Mouse (Mus musculus) thymus, postnatal 36 days (tissue): ENCODE measurements around the gene B230217C12Rik.

Experiments
- DNase-seq, 2 experiments: peaks; one replicate each; pipeline ENCODE4 v3.0.0; 2022; ENCODE audit warnings: mixed read lengths in 2 of 2

The B230217C12Rik gene

DNA sequence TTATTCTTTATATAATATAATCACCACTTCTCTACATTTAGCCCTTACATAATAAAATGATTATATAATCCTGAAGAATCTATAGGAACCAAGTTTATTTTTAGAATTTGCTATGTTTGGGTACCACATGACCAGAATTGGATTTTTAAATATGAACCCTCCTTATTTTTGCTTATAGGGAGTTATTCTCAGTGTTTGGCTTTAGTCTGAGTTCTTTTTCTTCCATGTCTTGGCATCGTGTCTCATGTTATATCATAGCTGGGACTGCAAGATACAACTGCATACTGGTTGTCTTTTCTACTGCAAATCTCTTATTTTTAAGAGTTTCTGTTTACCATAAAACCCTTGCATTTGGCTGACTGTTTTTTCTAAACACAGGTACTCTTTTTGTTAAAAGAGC is 33.8 kb downstream of the B230217C12Rik start:
- DNase-seq = no peak

DNA sequence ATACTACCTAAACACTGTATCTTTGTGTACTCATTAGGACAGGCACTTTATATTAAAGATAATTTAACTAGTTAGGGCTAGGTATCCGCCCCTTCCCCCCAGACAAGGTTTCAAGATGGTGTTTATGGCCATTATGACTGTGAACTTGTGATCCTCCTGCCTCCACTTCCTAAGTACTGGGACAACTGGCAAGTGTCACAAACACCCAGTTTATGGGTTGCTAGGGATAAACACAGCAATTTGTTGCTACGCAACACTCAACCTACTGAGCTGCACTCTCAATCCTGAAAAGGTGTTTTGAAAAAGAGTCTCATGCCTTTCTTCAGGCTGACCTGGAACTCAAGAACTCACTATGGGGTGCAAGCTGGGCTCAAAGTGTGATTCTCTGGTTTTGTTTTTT is 36.8 kb downstream of the B230217C12Rik start:
- DNase-seq = no peak

DNA sequence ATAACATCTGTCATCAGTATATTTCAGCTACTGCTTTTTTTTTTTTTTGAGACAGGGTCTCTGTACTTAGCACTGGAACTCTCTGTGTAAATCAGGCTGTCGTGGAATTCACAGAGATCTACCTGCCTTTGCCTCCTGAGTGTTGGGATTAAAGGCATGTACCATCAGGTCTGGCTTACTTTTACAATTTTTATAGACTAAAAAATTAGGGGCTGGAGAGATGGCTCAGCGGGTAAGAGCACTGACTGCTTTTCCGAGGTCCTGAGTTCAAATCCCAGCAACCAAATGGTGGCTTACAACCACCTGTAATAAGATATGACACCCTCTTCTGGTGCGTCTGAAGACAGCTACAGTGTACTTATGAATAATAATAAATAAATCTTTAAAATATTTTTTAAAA is 39.8 kb downstream of the B230217C12Rik start:
- no peak for DNase-seq

- peak; percentile 86 to 90 for DNase-seq
Measured at GRCm38 (mm10) chr11:97883542-97883917, 43.0 kb downstream of the B230217C12Rik start.

DNA sequence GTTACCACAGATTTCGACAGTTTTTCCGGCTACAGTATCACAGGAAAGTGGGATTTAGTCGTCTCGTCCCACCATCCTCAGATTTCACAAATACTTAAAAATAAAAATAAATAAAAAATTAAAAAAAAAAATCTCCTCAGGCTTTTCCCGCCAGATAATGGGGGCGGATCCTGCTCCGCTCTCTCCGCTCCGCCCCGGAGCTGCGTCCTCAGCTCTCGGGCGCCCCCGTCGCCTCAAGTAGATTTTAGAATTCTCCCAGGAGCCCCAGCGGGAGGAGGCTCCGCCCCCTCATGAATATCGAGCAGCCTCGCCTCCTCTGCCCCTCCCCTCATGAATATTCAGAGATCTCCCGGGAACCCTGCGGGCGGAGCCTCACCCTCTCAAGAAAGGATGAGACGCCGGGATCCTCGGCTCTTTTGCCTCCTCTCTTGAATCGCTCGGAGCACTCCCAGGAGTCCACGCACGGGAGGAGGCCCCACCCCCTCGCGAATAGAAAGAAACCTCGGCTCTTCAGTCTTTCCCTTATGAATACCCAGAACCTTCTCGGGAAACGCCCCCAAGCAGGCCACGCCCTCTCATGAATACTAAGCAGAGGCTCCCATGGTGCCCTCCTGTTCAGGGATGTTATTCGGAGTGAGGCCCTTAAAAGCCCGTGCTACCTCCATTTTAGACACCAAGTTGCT is 43.5 kb downstream of the B230217C12Rik start, which contains the start of gene Fbxo47:
TSS of gene Fbxo47 (minus strand) at position 237 of the 683 bp plus-strand sequence.
- peak; percentile 96 to 97 for DNase-seq

DNA sequence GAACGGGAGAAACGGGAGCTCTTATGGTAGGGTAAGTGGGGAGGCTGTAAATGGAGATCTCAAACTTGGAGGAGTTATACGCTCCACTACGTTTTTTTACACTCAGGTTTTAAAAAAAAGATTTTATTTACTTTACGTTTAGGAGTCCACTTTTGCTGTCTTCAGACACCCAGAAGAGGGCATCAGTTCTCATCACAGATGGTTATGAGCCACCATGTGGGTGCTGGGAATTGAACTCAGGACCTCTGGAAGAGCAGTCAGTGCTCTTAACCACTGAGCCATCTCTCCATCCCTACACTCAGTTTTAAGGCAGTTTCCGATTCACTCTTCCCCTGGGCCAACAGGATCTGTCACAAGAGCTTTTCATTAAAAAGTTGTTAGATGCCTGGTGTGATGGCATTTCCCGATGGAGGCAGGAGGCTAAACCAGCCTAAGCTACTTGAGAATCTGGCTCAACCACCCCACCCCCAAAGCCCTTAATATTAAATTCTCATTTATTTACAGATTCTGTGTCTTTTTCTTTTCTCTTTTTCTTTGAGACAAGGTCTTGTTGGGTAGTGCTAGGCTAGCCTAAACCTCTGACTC is 44.1 kb downstream of the B230217C12Rik start:
- DNase-seq = no peak

DNA sequence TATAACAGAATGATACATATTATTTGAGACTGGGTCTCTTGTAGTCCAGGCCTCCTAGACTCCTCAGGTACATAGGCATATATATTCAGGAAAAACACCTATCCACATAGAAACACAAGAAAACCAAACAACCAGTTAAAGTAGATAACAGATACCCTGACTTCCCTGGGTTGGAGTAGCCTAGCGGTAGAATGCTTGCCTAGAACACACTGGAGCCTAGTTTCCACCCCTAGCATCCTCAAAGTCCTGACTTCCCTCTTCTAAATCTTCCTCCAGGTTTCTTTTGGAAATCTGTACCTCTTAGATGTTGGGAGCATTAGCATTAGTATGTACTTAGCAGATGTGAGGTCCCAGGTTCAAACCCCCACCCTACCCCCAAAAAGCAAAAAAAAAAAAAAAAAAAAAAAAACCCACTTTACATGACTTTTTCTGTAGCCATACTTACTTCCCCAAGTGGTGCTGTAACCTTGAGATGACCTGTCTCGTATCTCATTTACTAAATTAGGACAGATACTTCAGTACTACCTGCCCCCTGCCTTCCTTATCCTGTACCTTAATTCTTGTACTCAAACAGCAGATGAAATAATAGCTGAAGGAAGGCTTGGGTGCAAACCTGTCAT is 44.8 kb downstream of the B230217C12Rik start:
- no peak for DNase-seq

DNA sequence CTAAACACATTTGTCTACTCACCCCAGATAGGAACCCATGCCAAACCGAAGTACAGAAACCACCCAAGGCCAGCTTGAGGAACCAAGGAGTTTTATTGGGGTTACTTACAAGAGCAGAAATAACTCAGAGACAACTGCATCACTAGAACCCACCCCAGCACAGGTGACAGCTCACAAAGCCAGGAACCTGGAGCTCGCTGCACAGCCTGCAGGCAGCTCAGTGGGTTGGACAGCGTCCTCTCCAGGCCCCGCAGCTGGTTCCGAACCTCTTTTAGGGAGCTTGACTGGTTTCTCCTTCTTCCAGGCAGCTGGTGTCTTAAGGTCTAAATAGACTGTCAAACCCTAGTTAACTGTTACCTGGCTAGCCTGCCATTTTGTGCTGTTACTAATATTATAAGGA is 51.2 kb downstream of the B230217C12Rik start:
- DNase-seq = no peak
